Mouse (Mus musculus) olfactory bulb, adult 2 months (tissue): Measurements from ENCODE around the gene Tecpr2.

Source experiments
- CTCF ChIP-seq: fragments of 200-500 bp; IDR thresholded peaks from 2 replicates; pipeline ENCODE4 v1.5.1; 2012; ENCODE audit warnings: low read depth, mild to moderate bottlenecking, low read length, moderate library complexity; ENCODE audit not compliant: insufficient read depth
- POLR2A ChIP-seq: fragments of 200-500 bp; IDR thresholded peaks from 2 replicates; pipeline ENCODE4 v1.6.1; 2012; ENCODE audit warnings: mild to moderate bottlenecking, low read depth, low read length, moderate library complexity; ENCODE audit not compliant: insufficient read depth

DNA sequence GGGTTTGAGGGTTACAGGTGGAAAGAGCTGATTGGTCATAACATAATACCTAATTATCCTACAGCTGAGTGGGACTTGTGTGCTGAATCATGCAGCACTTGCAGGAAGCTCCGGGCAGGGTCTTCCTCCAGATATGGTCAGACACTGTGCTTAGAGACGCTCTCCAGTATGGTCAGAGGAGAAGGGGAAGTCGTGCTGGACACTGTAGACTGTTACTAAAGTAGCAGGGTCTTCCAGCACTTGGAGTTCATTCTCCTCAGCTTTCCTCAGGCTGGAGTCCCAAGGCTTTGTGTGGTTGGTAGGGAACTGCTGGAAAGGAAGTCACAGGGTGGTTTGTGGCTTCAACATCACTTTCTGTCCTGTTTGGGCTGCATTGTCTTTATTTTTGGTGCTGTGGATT lies 18.8 kb downstream of the Tecpr2 start:
- no peak for TF ChIP-seq CTCF
- no peak for TF ChIP-seq POLR2A
